Mouse (Mus musculus): ENCODE results near the gene Cwc22.

The Cwc22 gene

GRCm38 (mm10) chr2:77925997-77926396 lies 20.2 kb downstream of the Cwc22 start:
- DNase-seq (ENCODE audit: low read depth, low spot score): no peak

- no peak for DNase-seq (ENCODE audit: low read depth, low spot score)
Observed at GRCm38 (mm10) chr2:77925187-77925924, 20.8 kb downstream of the Cwc22 start.

GRCm38 (mm10) chr2:77924003-77924402 lies 22.2 kb downstream of the Cwc22 start:
- DNase-seq (ENCODE audit: low read depth, low spot score): no peak

GRCm38 (mm10) chr2:77923182-77923581 lies 23.0 kb downstream of the Cwc22 start:
- no peak for DNase-seq (ENCODE audit: low read depth, low spot score)

- no peak for DNase-seq (ENCODE audit: low read depth, low spot score)
Observed at GRCm38 (mm10) chr2:77921307-77921706, 24.9 kb downstream of the Cwc22 start.

GRCm38 (mm10) chr2:77920621-77921020 lies 25.6 kb downstream of the Cwc22 start:
- no peak for DNase-seq (ENCODE audit: low read depth, low spot score)

GRCm38 (mm10) chr2:77918474-77918873 lies 27.7 kb downstream of the Cwc22 start:
- DNase-seq (ENCODE audit: low read depth, low spot score): no peak

GRCm38 (mm10) chr2:77918006-77918405 lies 28.2 kb downstream of the Cwc22 start:
- no peak for DNase-seq (ENCODE audit: low read depth, low spot score)

- DNase-seq (ENCODE audit: low read depth, low spot score): no peak
Observed at GRCm38 (mm10) chr2:77917360-77917734, 28.8 kb downstream of the Cwc22 start.

- no peak for DNase-seq (ENCODE audit: low read depth, low spot score)
Observed at GRCm38 (mm10) chr2:77916586-77917359, 29.4 kb downstream of the Cwc22 start.

GRCm38 (mm10) chr2:77915187-77915586 lies 31.0 kb downstream of the Cwc22 start:
- no peak for DNase-seq (ENCODE audit: low read depth, low spot score)

- no peak for DNase-seq (ENCODE audit: low read depth, low spot score)
Observed at GRCm38 (mm10) chr2:77913628-77914027, 32.5 kb downstream of the Cwc22 start.

GRCm38 (mm10) chr2:77912197-77912596 lies 34.0 kb downstream of the Cwc22 start:
- DNase-seq (ENCODE audit: low read depth, low spot score): no peak

- DNase-seq (ENCODE audit: low read depth, low spot score): no peak
Observed at GRCm38 (mm10) chr2:77911452-77911851, 34.7 kb downstream of the Cwc22 start.

GRCm38 (mm10) chr2:77910216-77910615 lies 36.0 kb downstream of the Cwc22 start:
- DNase-seq (ENCODE audit: low read depth, low spot score): no peak

- DNase-seq (ENCODE audit: low read depth, low spot score): no peak
Observed at GRCm38 (mm10) chr2:77907164-77907563, 39.0 kb downstream of the Cwc22 start.

GRCm38 (mm10) chr2:77905023-77905422 lies 41.2 kb downstream of the Cwc22 start:
- DNase-seq (ENCODE audit: low read depth, low spot score): no peak

- no peak for DNase-seq (ENCODE audit: low read depth, low spot score)
Observed at GRCm38 (mm10) chr2:77904495-77904894, 41.7 kb downstream of the Cwc22 start.

- no peak for DNase-seq (ENCODE audit: low read depth, low spot score)
Observed at GRCm38 (mm10) chr2:77903979-77904378, 42.2 kb downstream of the Cwc22 start.

- DNase-seq (ENCODE audit: low read depth, low spot score): no peak
Observed at GRCm38 (mm10) chr2:77903098-77903497, 43.1 kb downstream of the Cwc22 start.

- DNase-seq (ENCODE audit: low read depth, low spot score): no peak
Observed at GRCm38 (mm10) chr2:77901269-77901668, 44.9 kb downstream of the Cwc22 start.

GRCm38 (mm10) chr2:77900741-77901140 lies 45.4 kb downstream of the Cwc22 start:
- no peak for DNase-seq (ENCODE audit: low read depth, low spot score)

- no peak for DNase-seq (ENCODE audit: low read depth, low spot score)
Observed at GRCm38 (mm10) chr2:77900111-77900510, 46.1 kb downstream of the Cwc22 start.
